Mouse (Mus musculus): Measurements from ENCODE around the gene Rasl10a. TPM values are rescaled to one million over a fixed set of nuclear protein-coding genes. Genes with fewer than 3 reads are reported as not detected.

The Rasl10a gene
- not detected for polyA plus RNA-seq (2017; shearing (Covaris generic))

DNA sequence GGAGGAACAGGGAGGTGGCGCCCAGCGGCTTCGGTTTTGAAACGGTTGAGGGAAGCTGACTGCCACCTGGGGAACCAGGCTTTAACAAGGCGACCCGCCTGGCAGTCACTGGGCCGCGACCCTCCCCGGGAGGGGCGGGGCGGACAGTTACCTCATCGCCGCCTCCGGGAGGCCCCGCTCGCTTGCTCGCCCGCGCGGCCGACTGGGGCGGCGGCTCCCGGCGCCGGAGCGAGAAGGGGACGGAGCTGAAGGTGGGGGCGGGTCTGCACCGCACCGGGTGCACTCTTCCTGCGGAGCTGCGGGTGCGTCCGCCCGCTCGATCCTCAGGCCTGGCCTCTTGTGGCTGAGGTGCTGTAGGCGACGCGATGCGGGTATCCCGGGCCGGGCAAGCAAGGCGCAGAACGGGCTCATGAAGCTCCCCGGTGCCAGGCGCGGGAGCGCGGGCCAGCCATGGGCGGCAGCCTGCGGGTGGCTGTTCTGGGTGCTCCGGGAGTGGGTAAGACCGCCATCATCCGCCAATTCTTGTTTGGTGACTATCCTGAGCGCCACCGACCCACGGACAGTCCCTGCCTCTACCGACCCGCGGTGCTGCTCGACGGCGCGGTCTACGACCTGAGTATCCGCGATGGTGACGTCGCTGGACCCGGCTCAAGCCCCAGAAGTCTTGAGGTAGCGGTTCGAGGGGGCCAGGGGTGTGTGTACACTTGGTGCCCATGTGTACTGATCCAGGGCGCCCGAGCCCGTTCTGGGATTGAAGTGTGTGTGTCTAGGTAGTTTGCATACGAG is at the start of gene Rasl10a:
Gene Rasl10a, plus strand, starts transcription at position 273 of the 786 bp plus-strand sequence.

GRCm38 (mm10) chr11:5065056-5065821 is 7.3 kb downstream of the Rasl10a start, which contains the start of gene Gas2l1:
Gas2l1 (minus strand) TSS chr11:5065327.

DNA sequence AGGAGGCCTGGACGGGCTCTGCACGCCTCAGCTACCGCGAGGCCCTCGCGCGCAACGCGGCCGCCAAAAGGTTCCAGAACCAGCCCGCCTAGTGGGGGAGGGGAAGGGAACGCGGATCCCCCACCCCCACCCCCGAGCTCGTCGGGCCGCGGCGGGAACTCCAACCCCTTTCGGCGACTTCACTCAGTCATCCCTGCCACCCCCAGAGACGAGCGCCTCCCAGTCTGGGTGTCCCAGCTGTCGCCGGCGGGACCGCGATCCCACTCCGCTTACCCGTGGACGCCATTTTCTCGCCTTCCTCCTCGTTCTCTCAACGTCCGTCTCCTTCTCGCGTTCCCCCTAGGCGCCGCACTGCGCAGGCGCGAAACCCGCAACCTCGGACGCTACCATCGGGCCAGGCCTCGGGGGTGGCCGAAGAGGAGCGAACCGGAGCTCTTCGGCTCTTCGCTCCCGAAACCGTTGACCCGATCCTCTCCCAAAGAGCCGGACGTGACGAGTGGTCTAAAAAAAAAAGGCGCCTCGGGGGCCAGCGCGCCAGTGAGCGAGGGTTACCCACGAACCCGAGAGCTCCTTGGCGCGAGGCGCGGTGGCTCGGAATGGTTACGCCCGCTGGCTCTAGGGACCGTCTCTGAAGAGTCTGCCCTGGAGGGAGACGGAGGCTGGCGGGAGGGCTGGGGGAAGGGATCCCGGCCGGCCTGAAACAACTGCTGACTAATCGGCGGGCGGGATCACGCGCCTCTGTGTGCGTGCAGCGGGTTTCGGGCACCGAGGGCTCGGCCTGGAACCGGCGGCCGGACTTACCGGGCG is 41.0 kb downstream of the Rasl10a start, which contains the start of the genes Rhbdd3 and Ewsr1:
Gene Rhbdd3, plus strand, starts transcription at position 191 of the 807 bp plus-strand sequence.
Gene Ewsr1, minus strand, starts transcription at position 531 of the 807 bp plus-strand sequence.

Other genes starting within 250 kb of the Rasl10a start
- 32.5 TPM for gene Nf2, start 208.6 kb upstream of the Rasl10a start, polyA plus RNA-seq (2017; shearing (Covaris generic))
- gene Nipsnap1, start 184.2 kb upstream of the Rasl10a start, polyA plus RNA-seq (2017; shearing (Covaris generic)) = 20.4 TPM
- gene Thoc5, start 162.8 kb upstream of the Rasl10a start, polyA plus RNA-seq (2017; shearing (Covaris generic)) = 36.3 TPM
- gene Nefh, start 110.1 kb upstream of the Rasl10a start, polyA plus RNA-seq (2017; shearing (Covaris generic)) = 6.4 TPM
- 127 TPM for gene Ap1b1, start 71.3 kb upstream of the Rasl10a start, polyA plus RNA-seq (2017; shearing (Covaris generic))
- gene Gas2l1, start 7.2 kb downstream of the Rasl10a start, polyA plus RNA-seq (2017; shearing (Covaris generic)) = 0.21 TPM
- gene Rhbdd3, start 40.8 kb downstream of the Rasl10a start, polyA plus RNA-seq (2017; shearing (Covaris generic)) = 4.1 TPM
- gene Ewsr1, start 41.1 kb downstream of the Rasl10a start, polyA plus RNA-seq (2017; shearing (Covaris generic)) = 761 TPM
- gene Emid1, start 94.1 kb downstream of the Rasl10a start, polyA plus RNA-seq (2017; shearing (Covaris generic)) = 5.1 TPM
- gene Kremen1, start 203.4 kb downstream of the Rasl10a start, polyA plus RNA-seq (2017; shearing (Covaris generic)) = 33.2 TPM

Measured in naive thymus-derived CD4-positive, alpha-beta T cell, adult 5 months (primary cell).